Mouse (Mus musculus) layer of hippocampus, adult 11-12 months (tissue): ENCODE results near the gene Knstrn.

ENCODE experiments used
- DNase-seq: peaks from one replicate; pipeline ENCODE4 v3.0.0; 2022; ENCODE audit warnings: low spot score

Gene Knstrn

GRCm38 (mm10) chr2:118813981-118814836 is at the start of gene Knstrn:
TSS of gene Knstrn (plus strand) at chr2:118814003.
- peak; percentile 90 for DNase-seq

- DNase-seq, result peak; percentile 65
These were observed 49.5 kb upstream of the Knstrn start for GRCm38 (mm10) chr2:118764094-118764831.

GRCm38 (mm10) chr2:118764875-118765274 is 48.9 kb upstream of the Knstrn start:
- DNase-seq, result no peak

GRCm38 (mm10) chr2:118766041-118767033 is 47.5 kb upstream of the Knstrn start:
- no peak for DNase-seq

GRCm38 (mm10) chr2:118772158-118772874 is 41.5 kb upstream of the Knstrn start, which contains the start of gene Phgr1:
TSS of gene Phgr1 (plus strand) at chr2:118772769.
- no peak for DNase-seq

- DNase-seq, result no peak
These were observed 39.3 kb upstream of the Knstrn start for GRCm38 (mm10) chr2:118774536-118774935.

- DNase-seq, result no peak
These were observed 38.4 kb upstream of the Knstrn start for GRCm38 (mm10) chr2:118775396-118775795.

- DNase-seq, result peak; percentile 72
These were observed 38.0 kb upstream of the Knstrn start for GRCm38 (mm10) chr2:118775846-118776245.

- DNase-seq, result no peak
These were observed 37.5 kb upstream of the Knstrn start for GRCm38 (mm10) chr2:118776295-118776694.

- no peak for DNase-seq
These were observed 35.4 kb upstream of the Knstrn start for GRCm38 (mm10) chr2:118778418-118778817.

GRCm38 (mm10) chr2:118779065-118779464 is 34.7 kb upstream of the Knstrn start:
- DNase-seq, result no peak

- peak; percentile 94 for DNase-seq
These were observed 34.0 kb upstream of the Knstrn start, which contains the start of gene Disp2 for GRCm38 (mm10) chr2:118779504-118780480. TSS of gene Disp2 (plus strand) at chr2:118779719.

GRCm38 (mm10) chr2:118781115-118781514 is 32.7 kb upstream of the Knstrn start:
- no peak for DNase-seq

GRCm38 (mm10) chr2:118782303-118782702 is 31.5 kb upstream of the Knstrn start:
- no peak for DNase-seq

- DNase-seq, result no peak
These were observed 30.7 kb upstream of the Knstrn start for GRCm38 (mm10) chr2:118783093-118783492.

- no peak for DNase-seq
These were observed 30.1 kb upstream of the Knstrn start for GRCm38 (mm10) chr2:118783663-118784062.

GRCm38 (mm10) chr2:118786525-118786924 is 27.3 kb upstream of the Knstrn start:
- DNase-seq, result no peak

- DNase-seq, result peak; percentile 59
These were observed 24.3 kb upstream of the Knstrn start for GRCm38 (mm10) chr2:118789501-118789900.

GRCm38 (mm10) chr2:118790221-118790550 is 23.6 kb upstream of the Knstrn start:
- no peak for DNase-seq
